In genomic region chr4:120730574-120730973, GRCm38 (mm10) we compare ENCODE assay signal across 8 mouse cellular contexts. TPM values are rescaled to one million over a fixed set of nuclear protein-coding genes. Genes with fewer than 3 reads are reported as not detected.
DNase-seq lines count a peak whose midpoint lies in the region; ATAC-seq and TF ChIP-seq lines count a peak whose summit lies in the region.

No protein-coding gene starts in this region.

- peak overlapping the region; percentile 92 for H3K27ac ChIP-seq in gastrocnemius, adult 2 months
- no peak overlapping the region for H3K27ac ChIP-seq in forebrain, postnatal 0 days (ENCODE audit: low read depth, low read length)
- no peak overlapping the region for H3K27ac ChIP-seq in liver, embryonic 13.5 days

- 29% methylated on average over 6 of the region's 6 CpGs for WGBS in forebrain, postnatal 0 days
- 13% methylated on average over 6 of the region's 6 CpGs for WGBS in liver, embryonic 13.5 days (ENCODE audit: insufficient replicate concordance)

- peak overlapping the region; percentile 56 for H3K9ac ChIP-seq in forebrain, postnatal 0 days
- peak overlapping the region; percentile 69 for H3K9ac ChIP-seq in liver, embryonic 13.5 days

- no peaks in the 10 kb centered on the region for H3K36me3 ChIP-seq in forebrain, postnatal 0 days (ENCODE audit: insufficient read depth)
- H3K36me3 ChIP-seq in liver, embryonic 13.5 days: no peaks in the 10 kb centered on the region

- no peak for DNase-seq in gastrocnemius, adult 2 months
- DNase-seq in gastrocnemius, adult 8-10 months (ENCODE audit: low spot score in 2 of 2): no peak
- peak; percentile 3 for DNase-seq in 416B (ENCODE audit: low read depth)
- DNase-seq in forebrain, postnatal 0 days: no peak
- no peak for DNase-seq in liver, embryonic 13.5 days
- no peak for DNase-seq in layer of hippocampus, postnatal 25 days (ENCODE audit: extremely low spot score in 1 of 2, low spot score in 1 of 2)
- DNase-seq in thymus, postnatal 25 days: no peak
- no peak for DNase-seq in adipocyte (ENCODE audit: low spot score)

- H3K9me3 ChIP-seq in forebrain, postnatal 0 days (ENCODE audit: low read length): no peaks in the 10 kb centered on the region
- H3K9me3 ChIP-seq in liver, embryonic 13.5 days (replicated peaks): no peaks in the 10 kb centered on the region

- ATAC-seq in forebrain, postnatal 0 days: no peak
- ATAC-seq in liver, embryonic 13.5 days (ENCODE audit: low read depth): peak; percentile 67

- peak overlapping the region; percentile 70 for H3K4me3 ChIP-seq in gastrocnemius, adult 2 months
- peak overlapping the region; percentile 44 for H3K4me3 ChIP-seq in forebrain, postnatal 0 days (ENCODE audit: low read depth, low read length)
- peak overlapping the region; percentile 64 for H3K4me3 ChIP-seq in liver, embryonic 13.5 days (replicated peaks)

- H3K27me3 ChIP-seq in forebrain, postnatal 0 days (ENCODE audit: insufficient read depth, low read length): peaks cover 5% of the 10 kb centered on the region
- H3K27me3 ChIP-seq in liver, embryonic 13.5 days: peaks cover 88% of the 10 kb centered on the region

- intact Hi-C loops in gastrocnemius, adult 2 months (cut with DNase I): no loop called here

- H3K4me1 ChIP-seq in forebrain, postnatal 0 days (ENCODE audit: insufficient read depth): peaks cover 13% of the 10 kb centered on the region
- peaks cover 23% of the 10 kb centered on the region for H3K4me1 ChIP-seq in liver, embryonic 13.5 days (replicated peaks)

- no peak for TF ChIP-seq CTCF in gastrocnemius, adult 2 months (IDR thresholded peaks at IDR 0.05)
- TF ChIP-seq CTCF in forebrain, postnatal 0 days (IDR thresholded peaks at IDR 0.05; ENCODE audit: low read depth): no peak

- H3K4me2 ChIP-seq in forebrain, postnatal 0 days (ENCODE audit: low read depth): peak overlapping the region; percentile 88
- peak overlapping the region; percentile 87 for H3K4me2 ChIP-seq in liver, embryonic 13.5 days

RNA-seq across cellular contexts. Expression of gene Kcnq4, which starts 17.8 kb away (rescaled TPM):
- 10 to 100 TPM; 13.4 to 14.5 TPM for total RNA-seq in gastrocnemius, adult 2 months (2021)
- total RNA-seq in gastrocnemius, adult 8-10 months (2022): 10 to 100 TPM; 11.1 to 21.9 (median 13.6) TPM
- total RNA-seq in forebrain, postnatal 0 days (2014; rRNA removed): 10.9 and 11.9 TPM in 2 replicates
- polyA plus RNA-seq in forebrain, postnatal 0 days (2015; fragmentation: Nextera tagmentation; extraction: Ambion mirVana): 7.1 and 7.5 TPM in 2 replicates
- 0.08 and 0.10 TPM in 2 replicates for polyA plus RNA-seq in liver, embryonic 13.5 days (2015; fragmentation: Nextera tagmentation; extraction: Ambion mirVana)
- 1 to 10 TPM; 4.8 to 6.2 TPM for total RNA-seq in layer of hippocampus, postnatal 25 days (2021)
